Mouse (Mus musculus) E14TG2a.4 (cell line): ENCODE results near the gene L3mbtl4.
A peak's percentile ranks its signal among the peaks of the same experiment; 100 is the strongest.

ENCODE experiments used
- H3K27me3 ChIP-seq: 2 replicates; pipeline ENCODE4 v1.6.1; 2014; ENCODE audit warnings: low read length, control low read depth; ENCODE audit not compliant: insufficient read depth
- H3K36me3 ChIP-seq: 2 replicates; pipeline ENCODE4 v1.6.1; 2014; ENCODE audit warnings: low read length, control low read depth; ENCODE audit not compliant: insufficient read depth
- H3K4me1 ChIP-seq: replicated peaks from 2 replicates; pipeline ENCODE4 v1.6.1; 2014; ENCODE audit warnings: low read depth, low read length, control low read depth
- H3K4me3 ChIP-seq: replicated peaks from 2 replicates; pipeline ENCODE4 v1.5.1; 2014; ENCODE audit warnings: mild to moderate bottlenecking, low read length
- H3K9me3 ChIP-seq: 2 replicates; pipeline ENCODE4 v1.6.1; 2014; ENCODE audit warnings: low read length, control low read depth
- CTCF ChIP-seq: conservative IDR thresholded peaks from 2 replicates; pipeline ENCODE4 v1.5.1; 2014; ENCODE audit warnings: low read length
- NANOG ChIP-seq: IDR thresholded peaks from 2 replicates; pipeline ENCODE4 v1.6.1; 2014; ENCODE audit warnings: borderline replicate concordance, low read length, mixed read lengths
- POU5F1 ChIP-seq: IDR thresholded peaks from 2 replicates; pipeline ENCODE4 v1.6.1; 2014; ENCODE audit warnings: low read length, borderline replicate concordance

The L3mbtl4 gene

DNA sequence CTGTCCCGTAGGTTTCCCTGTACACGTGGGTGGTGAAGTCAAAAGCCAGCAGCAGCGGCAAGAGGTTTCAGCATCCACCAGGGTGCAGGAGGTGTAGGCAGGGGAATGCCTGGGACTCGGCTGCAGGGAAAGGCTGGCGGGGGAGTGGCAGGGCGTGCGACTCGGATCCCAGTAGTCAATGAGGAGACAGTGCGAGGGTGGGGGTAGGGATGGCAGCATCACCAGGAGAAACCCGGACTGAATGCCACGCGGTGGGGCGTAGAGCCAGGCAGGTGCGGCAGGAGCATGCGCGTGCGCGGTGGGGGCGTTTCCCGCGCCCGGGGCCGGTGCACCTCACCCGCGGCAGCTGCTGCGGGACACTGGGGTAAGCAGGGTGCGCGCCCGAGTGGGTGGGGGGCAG, at the start of gene L3mbtl4:
TSS of gene L3mbtl4 (plus strand) at position 271 of the 400 bp plus-strand sequence.
- H3K27me3 ChIP-seq: peaks cover 52% of the 10 kb centered on the region
- peak within 1 kb of the TSS; percentile 76 for H3K4me3 ChIP-seq
- TF ChIP-seq CTCF: no peak
- TF ChIP-seq NANOG: no peak
- no peak for TF ChIP-seq POU5F1
- no peaks in the 10 kb centered on the region for H3K36me3 ChIP-seq
- H3K4me1 ChIP-seq: peaks cover 4% of the 10 kb centered on the region; the same call in 1 of the 2 replicates
- no peaks in the 10 kb centered on the region for H3K9me3 ChIP-seq

DNA sequence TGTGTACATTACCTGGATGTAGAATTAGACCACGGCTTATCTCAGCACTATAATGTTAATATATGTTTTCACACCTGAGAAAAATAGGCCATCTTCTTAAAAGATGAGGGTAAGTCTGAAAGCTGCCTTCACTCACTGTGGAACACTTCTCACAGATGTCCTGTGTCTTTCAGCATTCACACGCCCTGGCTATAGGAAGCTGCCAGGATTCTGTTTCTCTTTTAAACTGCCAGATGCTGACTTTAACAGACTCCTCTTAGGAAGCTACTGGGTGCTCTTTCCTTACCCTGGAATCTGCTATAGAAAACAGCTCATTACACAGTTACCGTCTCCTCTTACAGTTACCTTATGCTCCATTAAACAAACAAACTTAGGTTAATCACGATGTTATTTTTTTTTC, 43.1 kb upstream of the L3mbtl4 start:
- Histone ChIP-seq H3K4me1 (no peaks in the 10 kb centered on the region), H3K4me3 (no peak overlapping the region), H3K27me3 (no peaks in the 10 kb centered on the region), H3K9me3 (no peaks in the 10 kb centered on the region), H3K36me3 (no peaks in the 10 kb centered on the region)
- TF ChIP-seq NANOG (no peak), CTCF (no peak), POU5F1 (no peak)

DNA sequence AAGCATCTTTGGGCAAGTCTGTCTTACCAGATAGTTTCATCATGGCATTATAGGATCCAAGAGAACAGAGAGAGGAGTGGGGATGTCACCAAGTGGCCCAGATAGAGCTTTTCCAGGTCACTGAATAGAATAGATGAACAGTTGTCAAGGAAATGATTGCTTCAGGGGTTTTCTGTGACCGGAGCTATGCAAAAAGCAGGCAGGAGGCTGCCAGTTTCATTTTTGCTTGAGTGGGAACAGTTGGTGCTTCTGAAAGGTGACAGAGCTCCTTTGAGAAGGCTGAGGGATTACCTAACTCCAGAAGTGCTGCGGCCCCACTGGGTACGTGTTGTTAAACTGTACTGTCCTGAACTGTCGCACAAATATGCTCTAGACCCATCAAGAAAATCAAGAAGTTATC, 38.2 kb upstream of the L3mbtl4 start:
- Histone ChIP-seq H3K27me3 (no peaks in the 10 kb centered on the region), H3K4me1 (no peaks in the 10 kb centered on the region), H3K4me3 (no peak overlapping the region), H3K36me3 (no peaks in the 10 kb centered on the region), H3K9me3 (no peaks in the 10 kb centered on the region)
- TF ChIP-seq NANOG (no peak), POU5F1 (no peak), CTCF (no peak)

DNA sequence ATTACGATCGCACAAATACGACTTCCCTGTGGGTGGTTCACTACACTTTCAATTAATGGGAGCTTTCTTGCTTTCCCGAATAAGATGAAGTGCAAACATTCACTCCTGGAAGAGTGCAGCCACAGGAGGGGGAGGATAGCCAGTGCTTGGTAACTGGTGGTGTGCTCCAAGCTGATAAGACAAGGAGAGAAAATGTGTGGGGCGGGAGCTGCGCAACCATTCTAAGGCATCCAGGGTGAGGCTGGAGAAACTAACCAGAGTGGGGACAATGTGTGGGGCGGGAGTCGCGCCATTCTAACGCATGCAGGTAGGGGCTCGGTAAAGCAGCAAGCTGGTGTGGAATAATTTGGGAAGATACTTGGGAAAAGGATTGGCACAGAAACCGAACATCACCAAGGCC, 36.6 kb upstream of the L3mbtl4 start:
- Histone ChIP-seq H3K36me3 (no peaks in the 10 kb centered on the region), H3K4me1 (no peaks in the 10 kb centered on the region), H3K27me3 (no peaks in the 10 kb centered on the region), H3K4me3 (no peak overlapping the region), H3K9me3 (no peaks in the 10 kb centered on the region)
- TF ChIP-seq POU5F1 (no peak), CTCF (no peak), NANOG (no peak)

DNA sequence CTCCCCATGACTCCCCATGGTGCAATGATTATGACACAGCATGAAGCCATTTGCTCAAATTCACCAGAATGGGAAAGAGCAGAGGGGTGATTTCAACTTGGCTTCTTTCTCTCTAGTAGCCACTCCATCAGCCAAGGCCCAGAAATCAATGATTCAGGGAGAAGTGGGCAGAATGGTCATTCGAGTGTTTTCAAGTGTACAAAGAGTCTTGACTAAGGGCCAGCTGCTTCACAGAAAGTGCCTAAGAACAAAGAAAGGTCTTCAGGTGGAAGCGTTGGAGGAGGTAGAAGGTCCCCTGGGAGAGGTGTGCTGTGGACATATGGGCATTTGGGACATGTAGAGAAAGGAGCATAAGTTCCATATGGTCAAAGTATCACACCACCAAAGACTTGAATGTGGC, 33.4 kb upstream of the L3mbtl4 start:
- no peaks in the 10 kb centered on the region for H3K36me3 ChIP-seq
- no peaks in the 10 kb centered on the region for H3K4me1 ChIP-seq
- no peaks in the 10 kb centered on the region for H3K9me3 ChIP-seq
- no peaks in the 10 kb centered on the region for H3K27me3 ChIP-seq
- H3K4me3 ChIP-seq: no peak overlapping the region
- TF ChIP-seq NANOG (no peak), POU5F1 (no peak), CTCF (no peak)

DNA sequence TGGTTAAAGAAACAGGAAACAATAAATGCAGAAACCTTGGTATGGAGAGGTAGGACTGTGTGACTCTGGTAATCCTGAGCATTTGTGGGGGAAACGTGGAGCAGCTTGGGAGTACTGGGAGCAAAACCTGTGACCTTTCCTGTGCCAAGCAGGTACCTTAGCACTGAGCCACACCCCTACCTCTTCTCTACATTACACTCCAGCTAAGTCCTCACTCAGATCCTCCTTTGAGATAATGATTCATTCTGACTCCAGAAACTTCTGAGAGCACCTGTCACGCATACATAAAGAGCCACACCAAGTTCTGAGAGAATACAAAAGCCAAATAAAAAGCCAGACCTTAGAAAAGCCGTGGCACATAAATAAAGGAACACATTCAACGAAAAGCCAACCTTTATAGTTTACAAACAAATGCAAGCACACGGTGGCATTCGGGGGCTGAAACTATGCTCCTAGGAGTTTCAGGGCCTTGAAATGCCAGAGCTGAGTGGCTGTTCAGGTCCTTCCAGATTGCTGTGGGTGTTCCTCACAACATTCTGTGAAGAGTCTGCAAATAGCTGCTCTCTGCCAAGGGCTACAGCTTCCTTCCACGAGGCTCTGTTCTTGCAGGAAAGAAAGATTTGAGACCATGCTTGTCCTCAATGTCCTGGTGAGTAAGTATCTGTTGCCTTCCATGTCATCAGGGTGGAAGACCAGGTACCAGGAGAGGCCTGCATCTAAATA, 8.6 kb upstream of the L3mbtl4 start:
- Histone ChIP-seq H3K4me3 (no peak overlapping the region), H3K9me3 (peaks cover 7% of the 10 kb centered on the region; the same call in 1 of the 2 replicates), H3K27me3 (peaks cover 9% of the 10 kb centered on the region; the same call in 1 of the 2 replicates), H3K4me1 (no peaks in the 10 kb centered on the region), H3K36me3 (no peaks in the 10 kb centered on the region)
- no peak for TF ChIP-seq CTCF
- TF ChIP-seq POU5F1: no peak
- no peak for TF ChIP-seq NANOG

DNA sequence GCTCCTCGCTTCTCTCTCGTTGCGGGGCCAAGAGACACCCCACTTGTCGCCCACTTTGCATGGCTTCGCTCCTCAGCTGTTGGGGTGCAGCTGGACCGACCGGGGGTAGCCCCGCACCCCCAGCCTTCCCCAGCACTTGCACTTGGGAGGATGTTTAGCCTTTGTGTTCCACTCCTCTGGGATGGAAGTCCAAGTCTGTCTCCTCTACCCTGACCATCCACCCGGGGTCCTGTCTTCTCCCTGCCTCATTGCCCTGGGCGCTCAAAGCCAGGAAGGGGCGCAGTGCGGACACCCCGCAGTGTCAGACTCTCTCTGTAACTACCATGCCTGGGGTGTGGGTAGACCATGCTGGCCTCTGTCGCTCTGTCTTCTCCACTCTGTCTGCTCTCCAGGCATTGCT, 357 bp downstream of the L3mbtl4 start:
- Histone ChIP-seq H3K36me3 (no peaks in the 10 kb centered on the region), H3K9me3 (no peaks in the 10 kb centered on the region), H3K4me1 (peaks cover 4% of the 10 kb centered on the region; the same call in 1 of the 2 replicates), H3K4me3 (peak overlapping the region; percentile 76), H3K27me3 (peaks cover 52% of the 10 kb centered on the region)
- no peak for TF ChIP-seq CTCF
- TF ChIP-seq POU5F1: no peak
- TF ChIP-seq NANOG: no peak

DNA sequence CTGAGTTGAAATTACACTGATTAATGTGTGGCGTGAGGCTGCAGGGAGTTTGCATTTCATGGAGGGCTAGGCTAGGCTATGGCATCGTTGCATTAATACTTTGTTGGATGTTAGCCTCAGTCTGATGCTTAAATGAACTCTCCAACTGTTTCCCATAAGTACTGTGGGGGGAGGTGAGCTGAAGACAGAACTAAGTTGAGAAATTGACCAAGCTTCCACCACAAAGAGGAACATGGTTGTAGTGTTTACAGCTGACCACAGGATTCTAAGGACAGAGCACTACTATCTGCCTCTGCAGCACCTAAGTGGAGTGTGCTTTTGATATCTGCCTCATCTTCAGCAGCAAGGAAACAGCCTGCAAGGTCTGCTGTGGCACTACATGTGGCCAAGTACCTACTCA, 1.5 kb downstream of the L3mbtl4 start:
- H3K9me3 ChIP-seq: no peaks in the 10 kb centered on the region
- TF ChIP-seq NANOG (no peak), POU5F1 (no peak), CTCF (no peak)
- peaks cover 4% of the 10 kb centered on the region; the same call in 1 of the 2 replicates for H3K4me1 ChIP-seq
- H3K4me3 ChIP-seq: no peak overlapping the region
- H3K36me3 ChIP-seq: no peaks in the 10 kb centered on the region
- peaks cover 42% of the 10 kb centered on the region for H3K27me3 ChIP-seq
